Mouse (Mus musculus): ENCODE measurements around the gene Csn1s2b. TPM values are rescaled to one million over a fixed set of nuclear protein-coding genes. Genes with fewer than 3 reads are reported as not detected.
"Not testable (repeated sequence)": the region's sequence is repeated elsewhere in the genome, so short reads cannot be mapped to it uniquely, and the experiment has no call there.

Gene Csn1s2b
- polyA plus RNA-seq (2016; fragmentation: Nextera tagmentation; extraction: Ambion mirVana) = not detected in 2 replicates

DNA sequence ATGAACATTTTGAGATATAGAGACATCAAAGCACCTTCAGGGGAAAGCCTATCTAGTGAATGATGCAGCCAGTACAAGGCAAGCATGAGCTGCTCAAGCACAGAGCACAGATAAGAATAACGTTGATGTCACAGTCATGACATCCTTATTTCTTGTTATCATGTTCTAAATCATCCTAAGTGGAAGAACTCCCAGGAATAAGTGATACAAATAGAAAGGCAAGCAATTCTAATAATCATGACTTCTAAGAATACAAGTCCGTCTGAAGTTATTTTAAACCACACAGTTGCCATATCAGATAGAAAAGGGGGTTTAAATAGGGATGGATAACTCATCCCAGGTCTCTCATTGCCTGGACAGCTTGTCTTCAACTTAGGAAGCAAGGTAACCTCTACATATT is at the start of gene Csn1s2b:
Csn1s2b (plus strand) TSS at position 301 of the 400 bp plus-strand sequence.
- H3K4me1 ChIP-seq = no peaks in the 10 kb centered on the region
- no peak within 1 kb of the TSS for H3K4me3 ChIP-seq (replicated peaks)
- no peaks in the 10 kb centered on the region for H3K27me3 ChIP-seq
- no peak within 1 kb of the TSS for H3K27ac ChIP-seq
- no peak within 1 kb of the TSS for H3K4me2 ChIP-seq
- no peaks in the 10 kb centered on the region for H3K36me3 ChIP-seq (replicated peaks)
- 86% methylated on average over 2 of the region's 2 CpGs for WGBS
- ATAC-seq (ENCODE audit: low FRiP score) = no peak
- no peaks in the 10 kb centered on the region for H3K9me3 ChIP-seq
- no peak within 1 kb of the TSS for H3K9ac ChIP-seq

DNA sequence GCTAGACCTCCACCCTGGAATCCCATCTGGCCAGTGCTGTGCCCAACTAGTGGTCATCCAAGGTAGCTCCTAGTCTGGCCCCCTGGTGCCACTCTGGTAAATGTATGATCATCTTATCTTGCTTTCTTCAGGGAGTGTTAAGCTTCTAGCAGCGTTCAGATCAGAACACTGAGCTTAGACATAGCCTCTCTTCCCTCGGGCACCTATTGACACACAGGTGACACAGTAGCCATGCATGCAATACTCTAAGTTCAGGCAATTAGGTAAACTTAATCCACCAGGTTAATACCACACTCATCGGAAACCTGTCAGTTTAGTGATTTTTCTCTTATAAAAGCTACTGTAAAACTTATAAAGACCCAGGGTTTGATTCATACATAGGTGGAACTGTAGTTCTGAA is 43.3 kb upstream of the Csn1s2b start:
- no peak overlapping the region for H3K4me2 ChIP-seq
- no peak overlapping the region for H3K9ac ChIP-seq
- H3K4me1 ChIP-seq = no peaks in the 10 kb centered on the region
- no peak overlapping the region for H3K27ac ChIP-seq
- H3K9me3 ChIP-seq = no peaks in the 10 kb centered on the region
- 86% methylated on average over 3 of the region's 3 CpGs for WGBS
- H3K36me3 ChIP-seq (replicated peaks) = no peaks in the 10 kb centered on the region
- no peak overlapping the region for H3K4me3 ChIP-seq (replicated peaks)
- H3K27me3 ChIP-seq = no peaks in the 10 kb centered on the region
- no peak for ATAC-seq (ENCODE audit: low FRiP score)

DNA sequence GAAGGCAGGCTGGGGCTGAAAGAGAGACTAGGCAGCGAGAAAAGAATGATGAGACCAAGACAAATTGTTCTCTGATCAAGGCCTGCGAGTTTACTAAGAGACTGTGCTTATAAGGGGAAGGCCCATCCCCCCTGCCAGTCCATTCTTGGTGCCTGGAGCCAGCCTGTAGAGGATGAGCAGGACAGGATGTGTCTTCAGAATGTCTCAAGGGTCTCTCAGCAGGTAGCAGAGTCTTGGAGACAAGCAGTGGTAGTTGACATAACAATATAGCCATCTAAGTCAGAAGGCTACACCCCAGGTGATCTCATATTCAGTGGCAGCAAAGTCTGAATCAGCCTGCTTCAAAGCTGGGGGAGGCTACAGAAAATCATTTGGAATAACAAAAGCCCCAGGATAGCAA is 35.7 kb upstream of the Csn1s2b start:
- H3K27me3 ChIP-seq = not testable (repeated sequence)
- 45% methylated on average over 2 of the region's 2 CpGs for WGBS

DNA sequence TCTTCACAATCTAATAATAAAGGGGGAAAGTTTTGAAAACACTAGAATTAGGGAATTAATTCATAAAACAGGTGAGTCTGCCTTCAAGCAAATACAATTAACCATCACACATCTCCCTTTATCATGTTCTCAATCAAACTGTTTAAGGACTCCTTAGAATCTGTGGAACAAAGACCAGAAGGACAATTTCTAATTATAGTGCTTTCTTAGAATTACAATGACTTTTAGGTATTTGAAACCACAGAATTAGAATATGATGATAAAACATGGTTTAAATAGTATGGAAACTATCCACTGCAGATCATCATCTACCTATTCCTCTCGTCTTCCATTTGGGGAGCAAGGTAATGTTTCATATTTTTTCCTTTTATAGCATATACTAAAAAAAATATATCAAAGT is 33.6 kb upstream of the Csn1s2b start, which contains the start of gene Csn1s2a:
Csn1s2a (plus strand) TSS at position 301 of the 400 bp plus-strand sequence.
- H3K4me2 ChIP-seq = no peak within 1 kb of the TSS
- WGBS = 79% methylated on average over 1 of the region's 1 CpGs
- H3K27ac ChIP-seq = no peak within 1 kb of the TSS
- no peak for ATAC-seq (ENCODE audit: low FRiP score)
- no peak within 1 kb of the TSS for H3K4me3 ChIP-seq (replicated peaks)
- no peaks in the 10 kb centered on the region for H3K9me3 ChIP-seq
- no peaks in the 10 kb centered on the region for H3K4me1 ChIP-seq
- no peak within 1 kb of the TSS for H3K9ac ChIP-seq
- H3K36me3 ChIP-seq (replicated peaks) = no peaks in the 10 kb centered on the region
- no peaks in the 10 kb centered on the region for H3K27me3 ChIP-seq

More for the DNA sequence above, 35.7 kb upstream of the Csn1s2b start:
- not testable (repeated sequence) for ATAC-seq (ENCODE audit: low FRiP score); H3K4me3 ChIP-seq (replicated peaks); H3K9me3 ChIP-seq; H3K36me3 ChIP-seq (replicated peaks); H3K4me1 ChIP-seq; H3K9ac ChIP-seq; H3K4me2 ChIP-seq; H3K27ac ChIP-seq

DNA sequence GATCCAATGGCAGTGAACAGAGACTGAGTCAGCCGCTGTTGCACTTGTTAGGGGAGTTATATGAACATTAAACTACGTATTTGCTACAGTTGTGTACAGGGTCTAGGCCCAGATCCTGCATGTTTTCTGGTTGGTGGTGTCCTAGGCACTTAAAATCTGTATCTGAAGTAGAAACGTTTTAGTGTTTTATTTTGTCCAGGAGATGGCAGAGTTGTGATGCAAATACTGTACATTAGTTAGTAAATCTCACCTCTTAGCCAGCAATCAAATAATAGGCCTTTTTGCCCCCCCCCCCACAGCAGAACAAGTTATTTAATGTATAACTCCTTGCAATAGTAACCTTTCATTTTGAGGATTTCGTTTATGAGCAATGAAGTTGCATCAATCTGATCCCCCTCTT is 25.2 kb upstream of the Csn1s2b start:
- ATAC-seq (ENCODE audit: low FRiP score) = no peak
- no peak overlapping the region for H3K27ac ChIP-seq
- no peaks in the 10 kb centered on the region for H3K36me3 ChIP-seq (replicated peaks)
- no peaks in the 10 kb centered on the region for H3K27me3 ChIP-seq
- H3K4me3 ChIP-seq (replicated peaks) = no peak overlapping the region
- 57% methylated on average over 4 of the region's 4 CpGs for WGBS
- no peak overlapping the region for H3K9ac ChIP-seq
- no peaks in the 10 kb centered on the region for H3K4me1 ChIP-seq
- no peaks in the 10 kb centered on the region for H3K9me3 ChIP-seq
- no peak overlapping the region for H3K4me2 ChIP-seq

DNA sequence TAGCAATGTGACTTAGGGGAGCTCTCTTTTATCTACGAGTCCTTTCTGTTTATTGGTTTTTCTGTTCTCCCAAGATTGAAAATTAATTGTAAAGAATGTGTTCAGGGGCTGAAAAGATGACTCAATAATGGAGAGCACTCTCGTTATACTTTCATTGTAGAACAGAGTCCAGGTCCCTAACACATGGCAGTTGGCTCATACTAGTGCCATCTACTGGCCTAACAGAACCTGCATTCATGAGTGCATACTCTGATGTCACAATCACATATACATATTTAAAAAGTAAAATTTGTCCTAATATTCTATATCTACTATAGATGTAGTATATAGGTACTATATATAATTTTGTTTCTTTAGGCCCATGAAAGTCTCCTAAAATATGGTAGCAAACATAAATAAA is 1.4 kb downstream of the Csn1s2b start:
- no peaks in the 10 kb centered on the region for H3K27me3 ChIP-seq
- no peaks in the 10 kb centered on the region for H3K9me3 ChIP-seq
- H3K9ac ChIP-seq = no peak overlapping the region
- no peak overlapping the region for H3K27ac ChIP-seq
- no peak for ATAC-seq (ENCODE audit: low FRiP score)
- H3K4me3 ChIP-seq (replicated peaks) = no peak overlapping the region
- H3K4me1 ChIP-seq = no peaks in the 10 kb centered on the region
- no peak overlapping the region for H3K4me2 ChIP-seq
- WGBS = 46% methylated on average over 2 of the region's 2 CpGs
- H3K36me3 ChIP-seq (replicated peaks) = no peaks in the 10 kb centered on the region

DNA sequence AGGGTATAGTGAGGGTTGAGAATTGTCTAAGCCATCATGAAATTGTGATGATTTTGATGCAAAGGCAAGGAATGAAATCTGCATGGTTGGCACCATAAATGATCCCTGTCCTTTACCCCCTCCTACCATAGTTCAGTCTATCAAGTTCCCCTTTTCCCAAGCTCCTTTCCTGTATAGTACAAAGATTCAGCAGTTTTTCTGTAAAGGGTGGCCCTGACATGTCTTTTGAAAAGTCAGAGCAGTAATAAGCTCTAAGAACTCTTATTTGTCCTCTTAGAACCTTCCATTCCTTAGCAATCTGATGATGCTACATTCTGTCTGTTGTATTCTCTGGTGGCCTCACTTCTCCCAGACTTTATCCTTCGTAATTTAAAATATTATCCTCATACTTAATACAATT is 17.5 kb downstream of the Csn1s2b start, which contains the start of gene Prr27:
Prr27 (plus strand) TSS at position 301 of the 400 bp plus-strand sequence.
- no peak within 1 kb of the TSS for H3K9ac ChIP-seq
- 84% methylated on average over 1 of the region's 1 CpGs for WGBS
- no peak for ATAC-seq (ENCODE audit: low FRiP score)
- H3K9me3 ChIP-seq = no peaks in the 10 kb centered on the region
- no peaks in the 10 kb centered on the region for H3K4me1 ChIP-seq
- H3K4me3 ChIP-seq (replicated peaks) = no peak within 1 kb of the TSS
- no peak within 1 kb of the TSS for H3K4me2 ChIP-seq
- no peaks in the 10 kb centered on the region for H3K36me3 ChIP-seq (replicated peaks)
- H3K27me3 ChIP-seq = no peaks in the 10 kb centered on the region
- H3K27ac ChIP-seq = no peak within 1 kb of the TSS

DNA sequence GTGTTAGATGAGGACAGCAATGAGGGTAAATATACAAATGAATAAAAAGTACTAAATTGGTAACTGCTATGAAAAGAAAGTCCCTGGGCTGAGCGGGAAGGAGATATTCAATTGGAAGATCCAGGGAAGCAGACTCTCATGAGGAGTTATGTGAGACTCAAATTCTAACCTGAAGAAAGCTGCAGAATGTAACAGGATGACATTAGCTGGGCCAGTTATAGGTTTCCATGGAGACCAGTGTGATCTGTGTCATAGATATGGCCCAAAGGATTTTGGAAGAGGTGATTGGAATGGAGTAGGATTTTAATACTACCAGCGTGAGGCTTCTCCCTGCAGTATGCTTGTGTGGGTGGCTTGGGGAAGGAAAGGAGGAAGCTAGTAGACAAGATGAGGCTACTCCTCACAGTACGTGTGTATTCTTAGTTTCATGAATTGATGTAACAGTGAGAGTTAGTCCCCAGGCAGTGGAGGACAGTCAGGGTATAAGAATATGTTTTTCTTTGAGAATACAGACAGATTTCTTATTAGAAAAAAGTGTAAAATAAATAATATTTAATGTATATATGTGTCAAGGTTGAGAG is 47.3 kb downstream of the Csn1s2b start:
- 83% methylated on average over 3 of the region's 3 CpGs for WGBS
- H3K9ac ChIP-seq = no peak overlapping the region
- H3K9me3 ChIP-seq = no peaks in the 10 kb centered on the region
- H3K27me3 ChIP-seq = no peaks in the 10 kb centered on the region
- no peak overlapping the region for H3K4me3 ChIP-seq (replicated peaks)
- no peak overlapping the region for H3K4me2 ChIP-seq
- H3K36me3 ChIP-seq (replicated peaks) = no peaks in the 10 kb centered on the region
- ATAC-seq (ENCODE audit: low FRiP score) = no peak
- no peak overlapping the region for H3K27ac ChIP-seq
- H3K4me1 ChIP-seq = no peaks in the 10 kb centered on the region

DNA sequence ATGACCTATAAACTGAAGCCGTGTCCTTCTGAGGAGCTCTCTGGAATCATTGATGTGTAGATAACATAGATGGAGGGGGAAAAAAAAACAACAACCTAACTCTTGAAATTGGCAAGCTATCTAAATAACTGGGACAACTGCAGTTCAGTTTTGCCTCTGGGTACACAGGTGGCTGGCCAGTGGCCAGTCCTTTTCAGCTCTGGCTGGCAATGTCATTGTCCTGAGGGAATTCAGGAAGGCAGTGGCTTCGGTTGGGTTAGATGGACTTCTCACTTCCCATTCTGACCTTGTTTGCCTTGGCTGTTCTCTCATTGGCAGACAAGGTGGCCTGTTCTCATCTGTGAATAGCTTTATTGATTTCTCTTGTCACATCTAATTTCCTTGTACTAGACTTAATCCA is 62.2 kb downstream of the Csn1s2b start:
- no peaks in the 10 kb centered on the region for H3K27me3 ChIP-seq
- no peak for ATAC-seq (ENCODE audit: low FRiP score)

DNA sequence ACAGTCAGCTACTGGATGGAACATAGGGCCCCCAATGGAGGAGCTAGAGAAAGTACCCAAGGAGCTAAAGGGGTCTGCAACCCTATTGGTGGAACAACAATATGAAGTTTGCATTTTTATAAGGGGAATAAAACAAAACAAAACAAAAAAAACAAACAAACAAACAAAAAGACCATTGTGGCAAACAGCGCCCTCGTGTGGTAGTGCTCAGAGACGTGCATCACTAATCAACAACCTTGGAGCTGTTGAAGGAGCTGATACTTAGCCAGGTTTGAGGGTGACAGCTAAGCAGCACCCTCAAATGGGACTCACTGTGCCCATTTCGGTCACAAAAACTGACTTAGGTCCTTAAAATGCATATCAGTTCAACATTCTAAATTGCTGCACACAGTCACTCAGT is 63.5 kb downstream of the Csn1s2b start:
- no peaks in the 10 kb centered on the region for H3K9me3 ChIP-seq
- 27% methylated on average over 4 of the region's 4 CpGs for WGBS
- no peak overlapping the region for H3K9ac ChIP-seq
- no peaks in the 10 kb centered on the region for H3K4me1 ChIP-seq
- no peaks in the 10 kb centered on the region for H3K27me3 ChIP-seq
- H3K4me3 ChIP-seq (replicated peaks) = no peak overlapping the region
- H3K27ac ChIP-seq = no peak overlapping the region
- H3K36me3 ChIP-seq (replicated peaks) = no peaks in the 10 kb centered on the region
- H3K4me2 ChIP-seq = no peak overlapping the region
- no peak for ATAC-seq (ENCODE audit: low FRiP score)

More for the DNA sequence above, 62.2 kb downstream of the Csn1s2b start:
- H3K4me3 ChIP-seq (replicated peaks) = no peak overlapping the region
- H3K9ac ChIP-seq = no peak overlapping the region
- 71% methylated on average over 2 of the region's 2 CpGs for WGBS
- no peaks in the 10 kb centered on the region for H3K4me1 ChIP-seq
- H3K4me2 ChIP-seq = no peak overlapping the region
- no peaks in the 10 kb centered on the region for H3K36me3 ChIP-seq (replicated peaks)
- no peak overlapping the region for H3K27ac ChIP-seq
- no peaks in the 10 kb centered on the region for H3K9me3 ChIP-seq

Other genes starting within 250 kb of the Csn1s2b start
- 0.24 and 0.26 TPM in 2 replicates for gene Sult1d1, start 239.1 kb upstream of the Csn1s2b start, polyA plus RNA-seq (2016; fragmentation: Nextera tagmentation; extraction: Ambion mirVana)
- 3.0 and 7.4 TPM in 2 replicates for gene Sult1e1, start 216.5 kb upstream of the Csn1s2b start, polyA plus RNA-seq (2016; fragmentation: Nextera tagmentation; extraction: Ambion mirVana)
- gene Csn1s1, start 141.9 kb upstream of the Csn1s2b start, polyA plus RNA-seq (2016; fragmentation: Nextera tagmentation; extraction: Ambion mirVana) = not detected in 2 replicates
- gene Csn2, start 108.5 kb upstream of the Csn1s2b start, polyA plus RNA-seq (2016; fragmentation: Nextera tagmentation; extraction: Ambion mirVana) = not detected in 2 replicates
- not detected in 2 replicates for gene Csn1s2a, start 33.5 kb upstream of the Csn1s2b start, polyA plus RNA-seq (2016; fragmentation: Nextera tagmentation; extraction: Ambion mirVana)
- gene Prr27, start 17.6 kb downstream of the Csn1s2b start, polyA plus RNA-seq (2016; fragmentation: Nextera tagmentation; extraction: Ambion mirVana) = not detected in 2 replicates
- gene Odam, start 76.9 kb downstream of the Csn1s2b start, polyA plus RNA-seq (2016; fragmentation: Nextera tagmentation; extraction: Ambion mirVana) = not detected in 2 replicates
- not detected in 2 replicates for gene Csn3, start 117.5 kb downstream of the Csn1s2b start, polyA plus RNA-seq (2016; fragmentation: Nextera tagmentation; extraction: Ambion mirVana)
- not detected in 2 replicates for gene 2310003L06Rik, start 161.4 kb downstream of the Csn1s2b start, polyA plus RNA-seq (2016; fragmentation: Nextera tagmentation; extraction: Ambion mirVana)
- not detected in 2 replicates for gene Gm28434, start 161.4 kb downstream of the Csn1s2b start, polyA plus RNA-seq (2016; fragmentation: Nextera tagmentation; extraction: Ambion mirVana)
- gene Cabs1, start 171.4 kb downstream of the Csn1s2b start, polyA plus RNA-seq (2016; fragmentation: Nextera tagmentation; extraction: Ambion mirVana) = not detected in 2 replicates
- gene Smr3a, start 194.5 kb downstream of the Csn1s2b start, polyA plus RNA-seq (2016; fragmentation: Nextera tagmentation; extraction: Ambion mirVana) = not detected in 2 replicates